Mouse (Mus musculus) lung, adult 2 months (tissue): ENCODE measurements around the gene Epb41l1. TPM values are rescaled to one million over a fixed set of nuclear protein-coding genes. Genes with fewer than 3 reads are reported as not detected.

Source experiments
- DNase-seq: peaks from one replicate; pipeline ENCODE4 v3.0.0; 2022
- H3K4me1 ChIP-seq: fragments of 200-500 bp; 2 replicates; pipeline ENCODE4 v1.6.1; 2011; ENCODE audit warnings: low read length; ENCODE audit not compliant: control insufficient read depth, insufficient read depth
- H3K4me3 ChIP-seq: fragments of 200-500 bp; replicated peaks from 2 replicates; pipeline ENCODE3; 2011; ENCODE audit warnings: low read depth, mild to moderate bottlenecking, control low read depth, low read length; ENCODE audit errors: extremely low read depth
- CTCF ChIP-seq: fragments of 200-500 bp; IDR thresholded peaks from 2 replicates; pipeline ENCODE4 v1.5.1; 2011; ENCODE audit warnings: mild to moderate bottlenecking, low read length, control low read depth; ENCODE audit not compliant: insufficient read depth
- POLR2A ChIP-seq: fragments of 200-500 bp; IDR thresholded peaks from 2 replicates; pipeline ENCODE4 v1.6.1; 2011; ENCODE audit warnings: low read depth, mild to moderate bottlenecking, control low read depth, low read length, borderline replicate concordance; ENCODE audit errors: extremely low read depth
- WGBS: fragments of 180-500 bp; shearing (Covaris S2); methylation state at CpG from one replicate; pipeline ENCODE4 v1.1.7; 2018; 5-methylcytosine and 5-hydroxymethylcytosine counted together
- polyA plus RNA-seq: library from polyadenylated mRNA; depleted of rRNA; stranded (reverse); fragments of >200 nt; gene quantifications from 2 replicates; pipeline ENCODE4 v1.2.3, GENCODE M21; 2012

Gene Epb41l1
- polyA plus RNA-seq, 1 experiment, result 25.1 TPM

DNA sequence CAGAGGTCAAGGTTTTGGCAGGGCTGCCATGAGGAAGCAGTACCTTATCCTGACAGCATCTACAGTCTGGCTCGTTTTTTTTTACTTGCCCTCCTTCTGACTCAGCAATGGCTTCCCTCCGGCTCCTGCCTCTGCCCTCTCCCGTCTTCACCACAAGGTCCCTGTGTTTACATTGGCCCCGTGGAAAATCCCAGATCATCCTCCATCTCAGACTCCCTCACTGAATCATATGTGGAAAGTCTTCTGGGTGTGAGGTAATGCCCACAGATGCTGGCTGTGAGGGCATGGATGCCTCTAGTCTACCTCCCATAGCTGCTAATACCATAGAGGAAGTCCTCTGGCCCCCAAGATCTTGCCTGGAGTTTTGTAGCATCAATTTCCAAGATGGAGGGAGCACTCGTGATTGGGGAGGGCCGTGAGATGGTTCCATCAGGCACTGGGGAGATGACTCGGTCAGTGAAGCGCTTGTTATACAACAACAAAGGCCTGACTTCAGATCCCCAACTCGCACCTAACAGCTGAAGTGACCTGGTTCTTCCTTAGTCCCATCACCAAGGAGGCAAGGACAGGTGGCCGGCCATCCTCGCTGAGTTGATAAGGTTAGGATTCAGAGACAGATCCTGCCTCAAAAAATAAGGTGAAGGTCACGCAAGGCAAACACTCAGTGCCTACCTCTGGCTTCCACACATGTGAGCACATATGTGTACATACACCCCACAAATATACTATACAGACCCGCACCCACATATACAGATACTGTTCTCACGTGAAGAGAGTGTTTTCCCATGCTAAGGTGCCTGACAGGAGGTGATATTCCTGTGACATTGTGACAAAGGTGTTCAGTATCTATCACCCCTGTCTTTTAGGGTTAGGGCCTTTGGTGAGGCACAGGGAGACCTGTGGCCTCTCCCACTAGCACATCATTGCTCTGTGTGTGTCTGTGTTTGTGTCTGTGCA is 36.0 kb downstream of the Epb41l1 start:
- DNase-seq, result no peak
- WGBS, result 70% methylated on average over 14 of the region's 14 CpGs
- H3K4me1 ChIP-seq, result peaks cover 3% of the 10 kb centered on the region
- TF ChIP-seq POLR2A (no peak), CTCF (no peak)
- H3K4me3 ChIP-seq, result no peak overlapping the region

DNA sequence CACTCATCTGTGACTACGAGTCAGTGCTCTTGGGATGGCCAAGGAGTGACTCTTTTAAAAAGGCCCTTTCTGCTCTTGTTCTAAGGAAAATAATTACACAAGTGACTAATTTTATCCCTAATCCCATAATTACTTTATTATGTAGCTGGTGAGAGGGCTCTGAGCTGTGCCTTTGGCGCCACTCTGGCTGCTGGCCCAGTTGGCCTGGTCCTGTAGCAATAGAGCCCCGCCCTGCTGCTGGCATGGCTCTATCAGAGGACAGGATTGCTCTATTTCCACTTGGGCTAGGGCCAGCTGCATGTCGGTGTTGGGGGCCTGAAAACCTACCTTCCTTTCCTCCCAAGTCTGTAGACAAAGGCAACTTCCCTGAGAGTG is 36.6 kb downstream of the Epb41l1 start:
- TF ChIP-seq CTCF (no peak), POLR2A (no peak)
- 20% methylated on average over 4 of the region's 4 CpGs for WGBS
- no peak for DNase-seq
- peaks cover 3% of the 10 kb centered on the region for H3K4me1 ChIP-seq
- no peak overlapping the region for H3K4me3 ChIP-seq

- H3K4me3 ChIP-seq, result no peak overlapping the region
- TF ChIP-seq CTCF, result peak; percentile 51
- TF ChIP-seq POLR2A, result no peak
- 34% methylated on average over 14 of the region's 14 CpGs for WGBS
- peak; percentile 60 for DNase-seq
- peaks cover 5% of the 10 kb centered on the region for H3K4me1 ChIP-seq
These were observed 39.8 kb downstream of the Epb41l1 start for GRCm38 (mm10) chr2:156460470-156460869.

DNA sequence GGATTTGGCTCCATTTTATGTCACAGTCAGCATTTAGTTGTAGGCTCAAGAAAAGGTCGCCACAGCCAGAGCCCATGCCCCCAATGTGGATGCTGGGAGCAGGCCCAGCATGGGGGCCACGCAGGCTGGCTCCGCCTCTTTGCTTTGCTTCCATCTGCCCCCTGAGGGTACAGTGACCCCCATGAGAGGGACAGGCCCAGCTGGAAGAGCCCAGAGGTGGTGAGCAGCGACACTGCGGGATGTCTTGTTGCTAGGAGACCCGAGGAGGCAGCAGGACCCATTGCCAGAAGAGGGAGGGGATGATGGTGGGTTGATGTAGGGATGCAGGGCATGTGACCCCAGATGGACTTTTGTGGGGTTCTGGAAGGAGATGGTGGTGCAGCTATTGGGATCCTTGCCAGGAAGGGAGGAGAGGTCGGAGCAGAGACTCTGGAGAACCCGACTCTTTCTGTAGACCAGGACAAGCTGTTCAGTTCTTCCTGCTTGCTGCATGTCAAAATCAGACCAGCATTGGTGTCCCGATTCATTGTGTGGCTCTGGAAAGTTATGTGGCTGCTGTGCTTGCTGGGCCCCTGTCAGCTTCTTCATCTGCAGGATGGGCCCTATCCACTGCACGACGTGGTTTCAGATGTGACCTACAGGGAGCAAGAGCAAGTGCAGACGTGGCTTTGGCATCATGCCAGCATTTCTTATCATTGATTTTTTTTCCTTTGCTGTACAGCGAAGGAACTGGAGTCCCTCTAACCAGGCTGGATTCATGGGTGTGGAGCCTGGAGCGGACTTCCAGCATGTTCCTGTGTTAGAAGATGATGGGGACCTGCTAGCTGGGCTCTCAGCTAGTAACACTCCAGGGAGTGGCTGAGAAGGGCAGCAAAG is 41.7 kb downstream of the Epb41l1 start:
- no peak for TF ChIP-seq POLR2A
- TF ChIP-seq CTCF, result no peak
- Histone ChIP-seq H3K4me3 (no peak overlapping the region), H3K4me1 (peaks cover 5% of the 10 kb centered on the region)
- DNase-seq, result no peak
- WGBS, result 39% methylated on average over 14 of the region's 14 CpGs

- TF ChIP-seq POLR2A (no peak), CTCF (no peak)
- DNase-seq, result no peak
- H3K4me3 ChIP-seq, result no peak overlapping the region
- 80% methylated on average over 4 of the region's 4 CpGs for WGBS
- H3K4me1 ChIP-seq, result peaks cover 2% of the 10 kb centered on the region; the same call in 1 of the 2 replicates
These were observed 43.7 kb downstream of the Epb41l1 start for GRCm38 (mm10) chr2:156464416-156464815.

GRCm38 (mm10) chr2:156467538-156467937 is 46.8 kb downstream of the Epb41l1 start:
- Histone ChIP-seq H3K4me1 (peaks cover 2% of the 10 kb centered on the region; the same call in 1 of the 2 replicates), H3K4me3 (no peak overlapping the region)
- 84% methylated on average over 11 of the region's 11 CpGs for WGBS
- TF ChIP-seq POLR2A (no peak), CTCF (no peak)
- no peak for DNase-seq

- no peak for DNase-seq
- WGBS, result 82% methylated on average over 5 of the region's 5 CpGs
- H3K4me3 ChIP-seq, result no peak overlapping the region
- TF ChIP-seq POLR2A (no peak), CTCF (no peak)
- H3K4me1 ChIP-seq, result no peaks in the 10 kb centered on the region
These were observed 48.2 kb downstream of the Epb41l1 start for GRCm38 (mm10) chr2:156468890-156469289.

DNA sequence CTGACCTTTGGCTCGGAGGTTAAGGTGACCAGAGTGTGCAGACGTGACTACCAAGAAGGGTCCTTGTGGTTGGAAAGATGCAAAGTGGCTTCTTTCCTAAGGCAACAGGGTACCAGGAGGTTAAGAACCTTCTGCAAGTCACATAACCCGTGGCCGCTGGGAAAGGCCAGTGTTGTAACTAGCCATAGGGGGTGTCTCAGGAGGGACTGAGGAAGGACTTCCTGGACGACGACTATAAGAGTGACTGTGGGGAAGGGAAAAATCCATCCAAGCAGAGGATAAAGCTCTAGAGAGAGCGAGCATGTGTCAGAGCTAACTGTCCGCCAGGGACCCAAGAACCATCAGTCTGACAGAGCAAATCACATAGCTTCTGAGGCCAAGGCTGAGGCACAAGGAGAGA is 48.8 kb downstream of the Epb41l1 start:
- Histone ChIP-seq H3K4me1 (no peaks in the 10 kb centered on the region), H3K4me3 (no peak overlapping the region)
- WGBS, result 70% methylated on average over 8 of the region's 8 CpGs

DNA sequence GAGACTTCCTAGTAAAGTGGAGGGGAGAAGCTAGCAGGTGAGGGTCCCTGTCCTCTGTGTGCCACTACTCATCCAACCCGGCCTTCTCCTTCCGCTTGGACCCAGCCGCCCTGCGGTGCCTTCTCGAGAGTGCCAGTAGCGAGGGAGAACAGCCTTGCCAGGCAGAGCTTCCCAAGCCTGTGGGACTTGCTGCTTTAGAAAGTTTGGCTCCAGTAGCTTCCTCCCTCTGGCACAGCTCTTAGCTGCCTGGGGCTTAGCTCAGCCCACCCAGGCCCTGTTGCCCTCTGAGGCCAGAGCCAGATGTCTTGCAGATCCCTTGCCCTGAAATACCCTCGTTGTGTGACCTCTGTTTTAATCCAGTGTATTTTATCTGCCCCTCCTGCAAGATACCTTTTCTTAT is 50.2 kb downstream of the Epb41l1 start:
- no peak for DNase-seq
- peaks cover 2% of the 10 kb centered on the region; the same call in 1 of the 2 replicates for H3K4me1 ChIP-seq
- TF ChIP-seq POLR2A (no peak), CTCF (no peak)
- no peak overlapping the region for H3K4me3 ChIP-seq
- 80% methylated on average over 7 of the region's 7 CpGs for WGBS

More for the DNA sequence above, 48.8 kb downstream of the Epb41l1 start:
- TF ChIP-seq CTCF (no peak), POLR2A (no peak)
- DNase-seq, result no peak

DNA sequence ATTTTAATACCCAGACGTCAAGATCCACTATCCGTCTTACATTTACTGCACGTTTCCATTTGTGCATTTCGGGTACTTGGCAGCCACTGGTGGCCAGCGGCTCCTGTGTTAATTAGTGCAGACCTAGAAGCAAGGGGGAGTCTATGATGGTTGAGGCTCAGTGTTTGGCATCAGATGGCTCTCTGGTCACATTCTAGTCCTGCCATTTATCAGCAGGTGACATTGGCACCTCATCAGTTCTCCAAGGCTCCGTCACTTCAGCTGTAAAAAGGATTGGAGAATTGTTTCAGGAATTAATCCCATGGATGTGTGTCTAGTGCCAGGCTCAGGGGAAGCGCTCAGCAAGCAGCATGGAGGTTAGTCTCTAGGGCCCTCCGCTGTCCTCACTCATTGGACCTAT is 51.6 kb downstream of the Epb41l1 start:
- WGBS, result 90% methylated on average over 8 of the region's 8 CpGs
- Histone ChIP-seq H3K4me3 (no peak overlapping the region), H3K4me1 (peaks cover 2% of the 10 kb centered on the region; the same call in 1 of the 2 replicates)
- TF ChIP-seq POLR2A, result no peak
- TF ChIP-seq CTCF, result no peak
- no peak for DNase-seq
